Mouse (Mus musculus) brain, embryonic 14.5 days (tissue): ENCODE measurements at regions not wholly inside any gene's neighbourhood (a gene's known extent, or its start where the extent isn't known, plus 50 kb on each side); places are given as distances from the start of the nearest gene placed in this dataset.
"Not testable (repeated sequence)": the region's sequence is repeated elsewhere in the genome, so short reads cannot be mapped to it uniquely, and the experiment has no call there.

Experiments used
- DNase-seq: peaks from one replicate; pipeline ENCODE4 v3.0.0-alpha.2; 2011; ENCODE audit warnings: low read depth
- CTCF ChIP-seq: fragments of 200-500 bp; IDR thresholded peaks from 2 replicates; pipeline ENCODE4 v1.5.1; 2012; ENCODE audit warnings: inconsistent platforms, mild to moderate bottlenecking, moderate library complexity, borderline replicate concordance; ENCODE audit not compliant: insufficient read depth, insufficient read length; ENCODE audit errors: extremely low read depth
- POLR2A ChIP-seq: fragments of 200-500 bp; IDR thresholded peaks from 2 replicates; pipeline ENCODE4 v1.6.1; 2012; ENCODE audit warnings: mild to moderate bottlenecking, inconsistent platforms, borderline replicate concordance; ENCODE audit not compliant: poor library complexity, insufficient read depth, insufficient read length, severe bottlenecking; ENCODE audit errors: extremely low read depth

- DNase-seq, result peak; percentile 10
- TF ChIP-seq CTCF (no peak), POLR2A (no peak)
These were observed 75.8 kb upstream of the Hao2 start for GRCm38 (mm10) chr3:98968811-98969210.

- DNase-seq, result peak; percentile 81
- TF ChIP-seq POLR2A (no peak), CTCF (peak; percentile 65; the same call in 1 of the 2 replicates)
These were observed 82.7 kb upstream of the Hao2 start for GRCm38 (mm10) chr3:98975777-98976176.

GRCm38 (mm10) chr3:98982787-98983186 lies 89.7 kb upstream of the Hao2 start:
- TF ChIP-seq POLR2A (no peak), CTCF (no peak)
- no peak for DNase-seq

GRCm38 (mm10) chr3:98987266-98987665 lies 94.2 kb upstream of the Hao2 start:
- DNase-seq, result not testable (repeated sequence)

GRCm38 (mm10) chr3:98990801-98991200 lies 97.8 kb upstream of the Hao2 start:
- peak; percentile 93 for DNase-seq
- TF ChIP-seq CTCF (no peak), POLR2A (no peak)

GRCm38 (mm10) chr3:98991276-98991675 lies 98.2 kb upstream of the Hao2 start:
- no peak for DNase-seq
- no peak for TF ChIP-seq CTCF
- TF ChIP-seq POLR2A, result no peak

GRCm38 (mm10) chr3:98994086-98994485 lies 101.0 kb upstream of the Hao2 start:
- TF ChIP-seq CTCF (no peak), POLR2A (no peak)
- no peak for DNase-seq

GRCm38 (mm10) chr3:99030636-99031035 lies 110.2 kb upstream of the Wars2 start:
- TF ChIP-seq POLR2A (no peak), CTCF (no peak)
- DNase-seq, result no peak

- TF ChIP-seq POLR2A (no peak), CTCF (no peak)
- DNase-seq, result no peak
These were observed 94.7 kb upstream of the Wars2 start for GRCm38 (mm10) chr3:99046190-99046589.

- no peak for TF ChIP-seq POLR2A
- TF ChIP-seq CTCF, result no peak
- no peak for DNase-seq
These were observed 93.7 kb upstream of the Wars2 start for GRCm38 (mm10) chr3:99047156-99047555.

- DNase-seq, result no peak
- TF ChIP-seq CTCF (peak; percentile 39; the same call in 1 of the 2 replicates), POLR2A (no peak)
These were observed 91.6 kb upstream of the Wars2 start for GRCm38 (mm10) chr3:99049305-99049704.

GRCm38 (mm10) chr3:99052176-99052575 lies 88.7 kb upstream of the Wars2 start:
- DNase-seq, result peak; percentile 5

GRCm38 (mm10) chr3:99067168-99067567 lies 73.7 kb upstream of the Wars2 start:
- TF ChIP-seq CTCF (no peak), POLR2A (no peak)
- no peak for DNase-seq

More at GRCm38 (mm10) chr3:99052176-99052575, 88.7 kb upstream of the Wars2 start:
- no peak for TF ChIP-seq POLR2A
- TF ChIP-seq CTCF, result no peak
